Mouse (Mus musculus) CH12.LX (cell line): Measurements from ENCODE around the gene Tmeff1. TPM values are rescaled to one million over a fixed set of nuclear protein-coding genes. Genes with fewer than 3 reads are reported as not detected.

ENCODE experiments used
- DNase-seq: peaks from one replicate; pipeline ENCODE4 v3.0.0-alpha.2; 2013; ENCODE audit errors: extremely low read depth
- H3K27ac ChIP-seq: 2 replicates; pipeline ENCODE4 v1.5.1; 2012; ENCODE audit warnings: low read depth, mild to moderate bottlenecking, control low read depth, moderate library complexity; ENCODE audit not compliant: insufficient read depth
- H3K27me3 ChIP-seq: replicated peaks from 2 replicates; pipeline ENCODE3; 2012; ENCODE audit warnings: inconsistent platforms
- H3K36me3 ChIP-seq, 2 experiments: replicated peaks in 1 of 2; 2 replicates each; pipeline versions ENCODE3 to v1.6.1; 2012; ENCODE audit warnings: inconsistent platforms in 1 of 2, low read length in 1 of 2, mild to moderate bottlenecking in 1 of 2, mixed read lengths in 1 of 2, moderate library complexity in 1 of 2; ENCODE audit not compliant: control insufficient read depth in 1 of 2, insufficient read depth in 1 of 2
- H3K4me1 ChIP-seq, 2 experiments: 2 replicates each; pipeline ENCODE4 v1.6.1; 2012; ENCODE audit warnings: inconsistent platforms in 1 of 2, moderate library complexity in 1 of 2; ENCODE audit not compliant: insufficient read depth in 2 of 2, control insufficient read depth in 1 of 2
- H3K4me2 ChIP-seq: 2 replicates; pipeline ENCODE4 v1.6.1; 2012; ENCODE audit warnings: low read depth, mild to moderate bottlenecking, control low read depth; ENCODE audit not compliant: poor library complexity, insufficient read depth, severe bottlenecking
- H3K4me3 ChIP-seq, 3 experiments: fragments of 150-350 bp in 1 of 3; sonication (generic) in 1 of 3; replicated peaks in 1 of 3; 2 replicates each; pipeline versions ENCODE3 to v1.5.1; 2011 to 2012; ENCODE audit warnings: low read depth in 2 of 3, low read length in 2 of 3, mild to moderate bottlenecking in 2 of 3, moderate library complexity in 2 of 3, control low read depth in 1 of 3, improper control_type of control experiment in 1 of 3, inconsistent platforms in 1 of 3, mixed read lengths in 1 of 3; ENCODE audit not compliant: poor library complexity in 1 of 3
- H3K79me2 ChIP-seq: replicated peaks from 2 replicates; pipeline ENCODE4 v1.6.1; 2012; ENCODE audit warnings: mild to moderate bottlenecking, moderate library complexity; ENCODE audit not compliant: control insufficient read depth, poor library complexity, insufficient read depth, severe bottlenecking; ENCODE audit errors: extremely low read depth
- H3K9ac ChIP-seq: 2 replicates; pipeline ENCODE4 v1.6.1; 2012; ENCODE audit warnings: low read depth, mild to moderate bottlenecking, control low read depth, moderate library complexity; ENCODE audit not compliant: insufficient read depth
- H3K9me3 ChIP-seq: replicated peaks from 2 replicates; pipeline ENCODE3; 2012; ENCODE audit warnings: low read length, inconsistent platforms, mixed read lengths
- BHLHE40 ChIP-seq: IDR thresholded peaks from 2 replicates; pipeline ENCODE4 v1.6.1; 2011; ENCODE audit warnings: mild to moderate bottlenecking, low read depth, low read length, improper control_type of control experiment
- CHD1 ChIP-seq: IDR thresholded peaks from 2 replicates; pipeline ENCODE4 v1.6.1; 2012; ENCODE audit warnings: low read depth, low read length, improper control_type of control experiment, inconsistent platforms
- CHD2 ChIP-seq: IDR thresholded peaks from 2 replicates; pipeline ENCODE4 v1.6.1; 2011; ENCODE audit warnings: low read length, improper control_type of control experiment
- E2F4 ChIP-seq: IDR thresholded peaks from 2 replicates; pipeline ENCODE4 v1.6.1; 2011; ENCODE audit warnings: low read depth, low read length, improper control_type of control experiment; ENCODE audit not compliant: insufficient replicate concordance
- ETS1 ChIP-seq: conservative IDR thresholded peaks from 2 replicates; pipeline ENCODE4 v1.6.1; 2012; ENCODE audit warnings: low read depth, mild to moderate bottlenecking, inconsistent platforms, low read length, improper control_type of control experiment, moderate library complexity
- HCFC1 ChIP-seq: IDR thresholded peaks from 2 replicates; pipeline ENCODE4 v1.6.1; 2012; ENCODE audit warnings: low read depth, mild to moderate bottlenecking, inconsistent platforms, low read length, improper control_type of control experiment
- JUN ChIP-seq: IDR thresholded peaks from 2 replicates; pipeline ENCODE4 v1.6.1; 2011; ENCODE audit warnings: low read depth, mild to moderate bottlenecking, low read length, improper control_type of control experiment, moderate library complexity; ENCODE audit not compliant: insufficient read depth
- KAT2A ChIP-seq: IDR thresholded peaks from 2 replicates; pipeline ENCODE4 v1.6.1; 2012; ENCODE audit warnings: low read length, improper control_type of control experiment, inconsistent platforms; ENCODE audit not compliant: insufficient replicate concordance
- MAX ChIP-seq: IDR thresholded peaks from 2 replicates; pipeline ENCODE4 v1.6.1; 2011; ENCODE audit warnings: low read length, improper control_type of control experiment
- MAZ ChIP-seq: IDR thresholded peaks from 2 replicates; pipeline ENCODE4 v1.6.1; 2012; ENCODE audit warnings: low read depth, mild to moderate bottlenecking, inconsistent platforms, low read length, improper control_type of control experiment, moderate library complexity
- MEF2A ChIP-seq: IDR thresholded peaks from 2 replicates; pipeline ENCODE4 v1.6.1; 2014; ENCODE audit warnings: low read depth, mild to moderate bottlenecking, inconsistent platforms, low read length, improper control_type of control experiment, borderline replicate concordance
- MXI1 ChIP-seq: IDR thresholded peaks from 2 replicates; pipeline ENCODE4 v1.6.1; 2011; ENCODE audit warnings: mild to moderate bottlenecking, low read depth, low read length, improper control_type of control experiment
- NRF1 ChIP-seq: IDR thresholded peaks from 2 replicates; pipeline ENCODE4 v1.6.1; 2014; ENCODE audit warnings: low read depth, mild to moderate bottlenecking, inconsistent platforms, low read length, improper control_type of control experiment, moderate library complexity
- PAX5 ChIP-seq: IDR thresholded peaks from 2 replicates; pipeline ENCODE4 v1.6.1; 2012; ENCODE audit warnings: low read length, inconsistent platforms, mixed read lengths
- POLR2AphosphoS2 ChIP-seq: IDR thresholded peaks from 2 replicates; pipeline ENCODE4 v1.6.1; 2011; ENCODE audit warnings: low read depth, low read length, improper control_type of control experiment
- UBTF ChIP-seq: IDR thresholded peaks from 2 replicates; pipeline ENCODE4 v1.6.1; 2012; ENCODE audit warnings: low read depth, mild to moderate bottlenecking, inconsistent platforms, low read length, improper control_type of control experiment, moderate library complexity
- USF2 ChIP-seq: conservative IDR thresholded peaks from 2 replicates; pipeline ENCODE4 v1.6.1; 2011; ENCODE audit warnings: low read depth, low read length, improper control_type of control experiment
- dilution Hi-C: fragments of 300-500 bp; cut with MboI; formaldehyde crosslinking; loops from 2 replicates; pipeline ENCODE4 v1.14.3; 2020; ENCODE audit warnings: low sequenced_read_pairs; ENCODE audit not compliant: extremely low pct_unique_long_range_greater_than_20kb, extremely low pct_ligation_motif_present
- in situ Hi-C: fragments of 300-500 bp; cut with MboI; formaldehyde crosslinking; loops from 3 replicates; pipeline ENCODE4 v1.14.3; 2019; ENCODE audit warnings: low sequenced_read_pairs, low pct_ligation_motif_present, low pct_unique_long_range_greater_than_20kb, mixed read lengths
- polyA plus RNA-seq: library from polyadenylated mRNA; unstranded; fragments of >175 nt; gene quantifications from 2 replicates; pipeline ENCODE4 v1.2.1, GENCODE M21; 2012; ENCODE audit warnings: low read depth; ENCODE audit not compliant: insufficient read length
- total RNA-seq, 2 experiments: library from RNA; depleted of rRNA; stranded (reverse); fragments of 300-350 nt in 1 of 2; fragments of >200 nt in 1 of 2; gene quantifications; 2 replicates each; pipeline ENCODE4 v1.2.3; 2012 to 2014

Tmeff1 gene
- total and polyA plus RNA-seq, 3 experiments = 23.3 to 32.4 (median 29.6) TPM

GRCm38 (mm10) chr4:48581993-48582392 lies 3.0 kb upstream of the Tmeff1 start:
- Histone ChIP-seq H3K27me3 (no peaks in the 10 kb centered on the region), H3K36me3 (no peaks in the 10 kb centered on the region)

GRCm38 (mm10) chr4:48582941-48583340 lies 2.0 kb upstream of the Tmeff1 start:
- in situ Hi-C loops = no loop called here
- Histone ChIP-seq H3K9me3 (peaks cover 6% of the 10 kb centered on the region), H3K9ac (no peak overlapping the region), H3K27ac (no peak overlapping the region), H3K4me2 (no peak overlapping the region), H3K4me1 (peaks cover 2 to 12% of the 10 kb centered on the region in 2 experiments; a peak in 2 of 4 replicates), H3K27me3 (no peaks in the 10 kb centered on the region), H3K4me3 (no peak overlapping the region), H3K36me3 (no peaks in the 10 kb centered on the region), H3K79me2 (no peaks in the 10 kb centered on the region; the same call in 1 of the 2 replicates)
- dilution Hi-C loops = no loop called here
- no peak for DNase-seq
- TF ChIP-seq BHLHE40 (no peak), HCFC1 (no peak), ETS1 (no peak)

More at GRCm38 (mm10) chr4:48581993-48582392, 3.0 kb upstream of the Tmeff1 start:
- no peak overlapping the region for H3K4me2 ChIP-seq
- H3K9ac ChIP-seq = no peak overlapping the region
- H3K27ac ChIP-seq = no peak overlapping the region
- H3K4me1 ChIP-seq = peaks cover 2 to 12% of the 10 kb centered on the region in 2 experiments; a peak in 3 of 4 replicates
- no peak overlapping the region for H3K4me3 ChIP-seq
- dilution Hi-C loops (no loop called here), in situ Hi-C loops (no loop called here)
- peaks cover 3% of the 10 kb centered on the region for H3K9me3 ChIP-seq
- TF ChIP-seq E2F4 (no peak), MAX (no peak), MEF2A (no peak), ETS1 (no peak), PAX5 (no peak), MAZ (no peak), UBTF (no peak), BHLHE40 (no peak), CHD2 (no peak), CHD1 (no peak), MXI1 (no peak), JUN (no peak), KAT2A (no peak), USF2 (no peak), NRF1 (no peak), POLR2AphosphoS2 (no peak)
- no peaks in the 10 kb centered on the region for H3K79me2 ChIP-seq
- DNase-seq = no peak
